Mouse (Mus musculus): Measurements from ENCODE around the gene Tmem62. TPM values are rescaled to one million over a fixed set of nuclear protein-coding genes. Genes with fewer than 3 reads are reported as not detected.
A peak's percentile ranks its signal among the peaks of the same experiment; 100 is the strongest.
"Not testable (repeated sequence)": the region's sequence is repeated elsewhere in the genome, so short reads cannot be mapped to it uniquely, and the experiment has no call there.

The Tmem62 gene
- total RNA-seq (2021) = 10 to 100 TPM in 1 of 2 experiments, 1 to 10 TPM in 1; 9.3 to 23.0 TPM
- long read RNA-seq, experiment 1, transcript Tmem62-201 (14 exons, 2,921 nt) = major isoform, 10 of 11 reads
- long read RNA-seq, experiment 1, partial matches to known transcripts = 0 of 11 reads
- long read RNA-seq, experiment 1, other reads (novel, unspliced or antisense) = 1 of 11 reads
- long read RNA-seq, experiment 2, transcript Tmem62-201 (14 exons, 2,921 nt) = major isoform, 44 of 62 reads
- long read RNA-seq, experiment 2, partial matches to known transcripts = 5 of 62 reads
- long read RNA-seq, experiment 2, other reads (novel, unspliced or antisense) = 12 of 62 reads

GRCm38 (mm10) chr2:120976990-120977925 is at the start of gene Tmem62:
Tmem62 (plus strand) TSS chr2:120977017.
- DNase-seq (ENCODE audit: low spot score in 2 of 2) = peak; percentile 74 to 77

- no peak for DNase-seq (ENCODE audit: low spot score in 2 of 2)
Measured at GRCm38 (mm10) chr2:120933038-120933437, 43.8 kb upstream of the Tmem62 start.

GRCm38 (mm10) chr2:120951208-120951607 is 25.6 kb upstream of the Tmem62 start:
- DNase-seq (ENCODE audit: low spot score in 2 of 2) = no peak

- no peak for DNase-seq (ENCODE audit: low spot score in 2 of 2)
Measured at GRCm38 (mm10) chr2:120952176-120952938, 24.5 kb upstream of the Tmem62 start.

- no peak for DNase-seq (ENCODE audit: low spot score in 2 of 2)
Measured at GRCm38 (mm10) chr2:120959363-120959762, 17.5 kb upstream of the Tmem62 start.

- no peak for DNase-seq (ENCODE audit: low spot score in 2 of 2)
Measured at GRCm38 (mm10) chr2:120959827-120960226, 17.0 kb upstream of the Tmem62 start.

GRCm38 (mm10) chr2:120960261-120960660 is 16.6 kb upstream of the Tmem62 start:
- no peak for DNase-seq (ENCODE audit: low spot score in 2 of 2)

GRCm38 (mm10) chr2:120963110-120963509 is 13.7 kb upstream of the Tmem62 start:
- no peak for DNase-seq (ENCODE audit: low spot score in 2 of 2)

GRCm38 (mm10) chr2:120965486-120965885 is 11.3 kb upstream of the Tmem62 start:
- DNase-seq (ENCODE audit: low spot score in 2 of 2) = no peak

GRCm38 (mm10) chr2:120970045-120970539 is 6.7 kb upstream of the Tmem62 start:
- peak; percentile 21 to 39 for DNase-seq (ENCODE audit: low spot score in 2 of 2)

- DNase-seq (ENCODE audit: low spot score in 2 of 2) = peak; percentile 69 to 73
Measured at GRCm38 (mm10) chr2:120970559-120971080, 6.2 kb upstream of the Tmem62 start, which contains the start of gene Ubr1. Ubr1 (minus strand) TSS chr2:120970715.

- DNase-seq (ENCODE audit: low spot score in 2 of 2) = no peak
Measured at GRCm38 (mm10) chr2:120971766-120972165, 5.1 kb upstream of the Tmem62 start.

GRCm38 (mm10) chr2:120972257-120972656 is 4.6 kb upstream of the Tmem62 start:
- not testable (repeated sequence) for DNase-seq (ENCODE audit: low spot score in 2 of 2)

- no peak for DNase-seq (ENCODE audit: low spot score in 2 of 2)
Measured at GRCm38 (mm10) chr2:120972964-120973363, 3.9 kb upstream of the Tmem62 start.

- DNase-seq (ENCODE audit: low spot score in 2 of 2) = no peak
Measured at GRCm38 (mm10) chr2:120976308-120976707, 509 bp upstream of the Tmem62 start.

- no peak for DNase-seq (ENCODE audit: low spot score in 2 of 2)
Measured at GRCm38 (mm10) chr2:120977926-120978692, 1.3 kb downstream of the Tmem62 start.

GRCm38 (mm10) chr2:120978693-120979037 is 1.8 kb downstream of the Tmem62 start:
- no peak for DNase-seq (ENCODE audit: low spot score in 2 of 2)

GRCm38 (mm10) chr2:120979819-120980218 is 3.0 kb downstream of the Tmem62 start:
- no peak for DNase-seq (ENCODE audit: low spot score in 2 of 2)

- no peak for DNase-seq (ENCODE audit: low spot score in 2 of 2)
Measured at GRCm38 (mm10) chr2:120980861-120981260, 4.0 kb downstream of the Tmem62 start.

- DNase-seq (ENCODE audit: low spot score in 2 of 2) = no peak
Measured at GRCm38 (mm10) chr2:120983611-120984010, 6.8 kb downstream of the Tmem62 start.
